Mouse (Mus musculus): ENCODE data around the gene Fah. TPM values are rescaled to one million over a fixed set of nuclear protein-coding genes. Genes with fewer than 3 reads are reported as not detected.

Fah gene
- polyA plus RNA-seq (2012; rRNA removed; ENCODE audit: low replicate concordance) = 157 and 229 TPM in 2 replicates

GRCm38 (mm10) chr7:84606293-84606749, at the start of gene Fah:
Fah (minus strand) TSS chr7:84606722.

Other genes with a start within 250 kb of the Fah start
- gene Arnt2, start 196.5 kb downstream of the Fah start, polyA plus RNA-seq (2012; rRNA removed; ENCODE audit: low replicate concordance) = 1.2 and 1.4 TPM in 2 replicates
- gene Gm2115, start 77.8 kb downstream of the Fah start, polyA plus RNA-seq (2012; rRNA removed; ENCODE audit: low replicate concordance) = 0.32 and 0.33 TPM in 2 replicates
- gene Zfand6, start 83.2 kb upstream of the Fah start, polyA plus RNA-seq (2012; rRNA removed; ENCODE audit: low replicate concordance) = 57.8 and 191 TPM in 2 replicates
- not detected in 2 replicates for gene Olfr291, start 246.8 kb upstream of the Fah start, polyA plus RNA-seq (2012; rRNA removed; ENCODE audit: low replicate concordance)